Comparison of ENCODE assay signal across 8 mouse cellular contexts in genomic region chr11:19965037-19965611, GRCm38 (mm10). TPM values are rescaled to one million over a fixed set of nuclear protein-coding genes. Genes with fewer than 3 reads are reported as not detected.
A peak's percentile ranks its signal among the peaks of the same experiment; 100 is the strongest.
DNase-seq lines count a peak whose midpoint lies in the region; ATAC-seq and TF ChIP-seq lines count a peak whose summit lies in the region.

No protein-coding gene starts in this region.

- no peak for TF ChIP-seq CTCF in intestine, postnatal 0 days (IDR thresholded peaks at IDR 0.05; ENCODE audit: low read depth)

- no peak overlapping the region for H3K4me3 ChIP-seq in limb, embryonic 15.5 days
- no peak overlapping the region for H3K4me3 ChIP-seq in limb, embryonic 10.5 days
- no peak overlapping the region for H3K4me3 ChIP-seq in forebrain, embryonic 15.5 days
- H3K4me3 ChIP-seq in intestine, postnatal 0 days (ENCODE audit: low read depth, low read length) = no peak overlapping the region

- H3K27ac ChIP-seq in limb, embryonic 15.5 days = peak overlapping the region; percentile 38; the same call in 1 of the 2 replicates
- no peak overlapping the region for H3K27ac ChIP-seq in limb, embryonic 10.5 days
- 0 out of 2 replicates have a peak overlapping the region, but pooled peaks have one; percentile 10 for H3K27ac ChIP-seq in forebrain, embryonic 15.5 days (replicated peaks)
- peak overlapping the region; percentile 74 for H3K27ac ChIP-seq in intestine, postnatal 0 days (ENCODE audit: low read depth, low read length)

- H3K9ac ChIP-seq in limb, embryonic 15.5 days = no peak overlapping the region
- H3K9ac ChIP-seq in forebrain, embryonic 15.5 days (replicated peaks) = no peak overlapping the region
- no peak overlapping the region for H3K9ac ChIP-seq in intestine, postnatal 0 days (ENCODE audit: low read depth, low read length)

- H3K4me2 ChIP-seq in limb, embryonic 15.5 days = no peak overlapping the region
- no peak overlapping the region for H3K4me2 ChIP-seq in forebrain, embryonic 15.5 days (replicated peaks)
- H3K4me2 ChIP-seq in intestine, postnatal 0 days (replicated peaks; ENCODE audit: low read depth) = 0 out of 2 replicates have a peak overlapping the region, but pooled peaks have one; percentile 13

- H3K27me3 ChIP-seq in limb, embryonic 15.5 days = no peaks in the 10 kb centered on the region
- no peaks in the 10 kb centered on the region for H3K27me3 ChIP-seq in limb, embryonic 10.5 days (ENCODE audit: low read depth, poor library complexity, severe bottlenecking)
- H3K27me3 ChIP-seq in forebrain, embryonic 15.5 days = no peaks in the 10 kb centered on the region
- no peaks in the 10 kb centered on the region for H3K27me3 ChIP-seq in intestine, postnatal 0 days (replicated peaks; ENCODE audit: control insufficient read depth, insufficient read depth, low read length)

- ATAC-seq in limb, embryonic 15.5 days (ENCODE audit: insufficient number of reproducible peaks, low FRiP score, low TSS enrichment, low read depth) = no peak
- ATAC-seq in forebrain, embryonic 15.5 days (replicated peaks) = peak; percentile 42; the same call in 1 of the 2 replicates
- 0 out of 2 replicates have a peak, but pooled peaks have one; percentile 4 for ATAC-seq in intestine, postnatal 0 days
- 0 out of 2 replicates have a peak, but pooled peaks have one; percentile 6 for ATAC-seq in megakaryocyte progenitor cell, adult 5-6 weeks (replicated peaks; ENCODE audit: poor library complexity)

- no peak for DNase-seq in limb, embryonic 10.5 days (ENCODE audit: low spot score)
- no peak for DNase-seq in thymus, postnatal 4 days
- DNase-seq in urinary bladder, postnatal 14 days (ENCODE audit: low spot score) = no peak
- DNase-seq in layer of hippocampus, adult 8-10 months (ENCODE audit: low spot score in 2 of 2) = no peak

- 70% methylated on average over 16 of the region's 16 CpGs for WGBS in limb, embryonic 15.5 days
- WGBS in limb, embryonic 10.5 days = 86% methylated on average over 16 of the region's 16 CpGs
- WGBS in forebrain, embryonic 15.5 days = 63% methylated on average over 16 of the region's 16 CpGs
- WGBS in intestine, postnatal 0 days = 42% methylated on average over 16 of the region's 16 CpGs

- no peaks in the 10 kb centered on the region for H3K9me3 ChIP-seq in limb, embryonic 15.5 days
- no peaks in the 10 kb centered on the region for H3K9me3 ChIP-seq in limb, embryonic 10.5 days (replicated peaks)
- H3K9me3 ChIP-seq in forebrain, embryonic 15.5 days = no peaks in the 10 kb centered on the region
- H3K9me3 ChIP-seq in intestine, postnatal 0 days (ENCODE audit: control insufficient read depth) = no peaks in the 10 kb centered on the region

- H3K36me3 ChIP-seq in limb, embryonic 15.5 days = 0 out of 2 replicates have a peak, but pooled peaks cover 4% of the 10 kb centered on the region
- H3K36me3 ChIP-seq in limb, embryonic 10.5 days = peaks cover 17% of the 10 kb centered on the region
- no peaks in the 10 kb centered on the region for H3K36me3 ChIP-seq in forebrain, embryonic 15.5 days
- no peaks in the 10 kb centered on the region for H3K36me3 ChIP-seq in intestine, postnatal 0 days (ENCODE audit: control insufficient read depth, insufficient read depth)

- H3K4me1 ChIP-seq in limb, embryonic 15.5 days = peaks cover 45% of the 10 kb centered on the region
- peaks cover 65% of the 10 kb centered on the region for H3K4me1 ChIP-seq in limb, embryonic 10.5 days
- peaks cover 4% of the 10 kb centered on the region; the same call in 1 of the 2 replicates for H3K4me1 ChIP-seq in forebrain, embryonic 15.5 days
- peaks cover 18% of the 10 kb centered on the region for H3K4me1 ChIP-seq in intestine, postnatal 0 days (replicated peaks; ENCODE audit: control insufficient read depth, insufficient read depth, low read length)

RNA-seq across cellular contexts. Expression of gene Spred2, which starts 40.9 kb away (rescaled TPM):
- polyA plus RNA-seq in limb, embryonic 15.5 days (2015; fragmentation: Nextera tagmentation; extraction: Ambion mirVana) = 7.1 and 8.9 TPM in 2 replicates
- polyA plus RNA-seq in limb, embryonic 10.5 days (2016; fragmentation: Nextera tagmentation; extraction: Ambion mirVana) = 8.3 and 9.3 TPM in 2 replicates
- polyA plus RNA-seq in forebrain, embryonic 15.5 days (2015; fragmentation: Nextera tagmentation; extraction: Ambion mirVana) = 8.1 and 9.3 TPM in 2 replicates
- polyA plus RNA-seq in intestine, postnatal 0 days (2015; fragmentation: Nextera tagmentation; extraction: Ambion mirVana) = 5.6 and 5.7 TPM in 2 replicates
- total RNA-seq in megakaryocyte progenitor cell, adult 5-6 weeks (2015) = 16.9 and 20.7 TPM in 2 replicates
- 4.4 and 5.0 TPM in 2 replicates for total RNA-seq in megakaryocyte progenitor cell, adult 5-6 weeks (2017)
- total RNA-seq in layer of hippocampus, adult 8-10 months (2022) = 10 to 100 TPM; 79.4 to 96.5 (median 88.6) TPM
